Mouse (Mus musculus) cerebellum, adult 9-11 months (tissue): ENCODE data around the gene Stap1.

Experiments
- DNase-seq: peaks from one replicate; pipeline ENCODE4 v3.0.0; 2022

Gene Stap1

DNA sequence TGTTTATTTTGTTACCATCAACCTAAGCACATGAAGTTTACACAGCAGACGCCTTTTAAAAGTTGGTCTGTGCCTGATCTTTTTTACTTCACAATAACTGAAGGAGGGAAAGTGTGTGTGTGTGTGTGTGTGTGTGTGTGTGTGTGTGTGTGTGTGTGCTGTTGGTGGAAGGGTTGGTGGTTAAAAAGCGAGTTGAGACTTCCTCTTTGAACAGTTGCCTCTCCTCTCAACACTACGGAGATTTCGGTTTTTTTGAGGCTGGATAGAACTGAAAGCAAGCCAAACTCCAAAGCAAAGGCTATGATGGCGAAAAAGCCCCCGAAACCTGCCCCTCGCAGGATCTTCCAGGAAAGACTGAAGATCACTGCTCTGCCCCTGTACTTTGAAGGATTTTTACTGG is at the start of gene Stap1:
Gene Stap1 (plus strand): TSS at position 209 of the 400 bp plus-strand sequence.
- no peak for DNase-seq

GRCm38 (mm10) chr5:86029820-86030219 is 41.7 kb upstream of the Stap1 start:
- DNase-seq = peak; percentile 39

GRCm38 (mm10) chr5:86063501-86063900 is 8.0 kb upstream of the Stap1 start:
- no peak for DNase-seq

DNA sequence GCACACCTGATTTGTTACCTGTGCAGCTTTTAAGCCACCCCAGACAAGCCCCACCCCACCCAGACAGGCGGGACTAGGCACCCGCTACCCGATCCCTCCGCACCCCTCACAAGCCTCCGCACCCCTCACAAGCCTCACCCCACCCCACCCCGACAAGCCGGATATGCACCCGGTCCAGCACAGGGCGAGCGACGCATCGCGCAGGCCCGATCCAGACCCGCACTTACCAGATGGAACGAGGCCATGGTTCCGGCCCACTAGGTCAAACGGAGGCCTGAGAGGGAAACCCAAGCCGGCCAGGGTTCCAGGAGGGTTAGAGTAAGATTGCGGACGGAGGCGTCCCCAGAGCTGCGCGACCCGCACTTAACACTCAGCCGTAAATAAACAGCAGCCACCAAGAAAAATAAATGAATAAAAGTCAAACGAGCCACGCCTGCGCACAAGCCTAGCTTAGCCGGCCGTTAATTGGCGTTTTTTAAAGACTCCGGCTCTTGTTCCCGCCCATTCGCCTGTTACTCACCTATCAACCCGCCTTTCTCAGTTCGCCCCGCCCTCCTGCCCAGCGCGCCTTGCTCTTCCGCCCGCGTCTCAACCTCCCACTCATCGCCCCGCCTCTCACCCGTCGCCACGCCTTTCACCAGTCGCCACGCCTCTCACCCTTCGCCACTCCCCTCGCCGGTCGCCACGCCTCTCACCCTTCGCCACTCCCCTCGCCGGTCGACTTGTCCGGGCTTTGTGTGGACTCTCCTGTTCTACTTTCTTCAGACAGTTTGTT is 6.3 kb upstream of the Stap1 start, which contains the start of gene Cenpc1:
Gene Cenpc1 (minus strand): TSS at position 483 of the 775 bp plus-strand sequence.
- peak; percentile 96 for DNase-seq

- DNase-seq = no peak
These were observed 5.5 kb upstream of the Stap1 start for GRCm38 (mm10) chr5:86065876-86066550.

DNA sequence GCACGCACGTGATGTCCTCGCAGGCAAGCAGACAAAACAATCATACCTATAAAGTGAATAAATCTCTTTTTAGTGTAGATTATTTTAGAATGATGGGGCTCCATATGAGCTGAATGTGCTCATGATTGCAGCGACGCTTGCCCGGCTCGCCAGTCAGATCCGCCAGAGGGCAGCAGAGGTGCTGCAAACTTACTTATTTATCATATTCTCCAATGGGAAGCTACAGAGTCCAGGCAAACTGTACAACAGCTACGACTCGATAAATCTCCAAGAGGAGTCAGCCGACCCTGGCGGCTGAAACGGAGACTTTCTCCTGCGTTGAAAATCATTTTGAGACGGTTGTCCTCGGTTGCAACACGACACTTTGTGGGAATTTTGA is 5.0 kb upstream of the Stap1 start:
- peak; percentile 79 for DNase-seq

GRCm38 (mm10) chr5:86068451-86068850 is 3.1 kb upstream of the Stap1 start:
- no peak for DNase-seq

DNA sequence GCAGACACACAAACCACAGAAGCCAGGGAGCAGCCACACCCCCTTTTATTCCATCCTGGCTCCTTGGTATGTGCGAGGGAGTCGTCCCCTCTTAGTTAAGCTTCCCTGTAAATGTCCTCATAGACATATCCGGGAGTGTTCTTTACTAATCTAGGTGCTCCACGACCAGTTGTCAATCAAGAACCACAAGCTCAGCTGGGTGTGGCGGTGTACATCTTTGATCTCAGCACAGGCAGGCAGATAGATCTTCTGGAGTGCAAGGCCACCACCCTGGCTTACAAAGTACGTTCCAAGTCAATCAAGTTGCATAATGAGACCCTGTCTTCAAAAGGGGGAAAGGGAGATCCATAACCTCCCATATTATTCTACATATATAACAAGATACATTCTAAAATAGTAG is 2.4 kb upstream of the Stap1 start:
- DNase-seq = no peak

GRCm38 (mm10) chr5:86072756-86073386 is 1.3 kb downstream of the Stap1 start:
- DNase-seq = no peak

DNA sequence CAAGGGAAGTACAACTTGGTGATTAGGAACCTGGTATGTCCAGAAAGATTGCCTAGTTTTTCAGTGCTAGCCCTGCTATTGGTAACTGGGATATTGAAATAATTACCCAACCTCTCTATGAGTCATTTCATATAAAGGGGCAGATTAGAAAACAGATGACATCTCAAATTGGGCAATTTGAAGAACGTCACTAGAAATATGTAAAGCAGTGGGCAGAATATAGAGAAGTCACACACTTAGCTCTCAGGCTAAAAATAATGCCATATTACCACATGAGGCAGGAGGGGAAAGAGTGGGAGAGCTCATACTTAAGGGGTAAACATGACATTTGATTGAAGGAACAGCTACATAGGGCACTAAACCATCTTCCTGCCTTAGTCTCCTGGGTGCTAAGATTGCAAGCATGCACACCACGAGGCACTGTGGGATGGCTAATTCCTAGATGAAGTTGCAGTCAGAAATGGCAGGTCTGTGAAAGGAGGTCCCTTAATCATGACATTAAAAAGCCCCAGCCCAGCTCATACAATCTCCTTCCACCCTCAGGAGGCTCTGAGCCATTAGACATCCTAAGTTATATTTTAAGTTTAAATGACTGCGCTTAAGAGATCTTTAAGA is 7.3 kb downstream of the Stap1 start:
- DNase-seq = no peak

GRCm38 (mm10) chr5:86083987-86084386 is 12.4 kb downstream of the Stap1 start:
- DNase-seq = no peak

DNA sequence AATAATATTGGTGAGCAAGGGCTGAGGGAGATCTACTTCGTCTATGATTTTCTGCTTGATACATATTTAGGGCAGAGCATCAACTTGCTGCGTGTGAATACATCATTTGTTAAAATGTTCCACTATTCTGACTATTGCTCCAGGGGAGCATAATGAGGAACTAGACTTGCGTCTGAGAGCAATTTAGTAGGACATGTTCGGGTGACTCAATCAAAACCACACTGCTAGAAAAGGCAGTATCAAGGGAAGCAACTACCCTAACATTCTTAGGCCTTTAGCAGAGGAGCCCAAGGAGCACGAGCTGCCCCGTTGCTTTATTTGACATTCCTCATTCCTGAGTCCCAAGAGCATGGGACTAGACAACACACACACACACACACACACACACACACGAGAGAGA is 13.4 kb downstream of the Stap1 start:
- DNase-seq = no peak

GRCm38 (mm10) chr5:86086751-86087150 is 15.2 kb downstream of the Stap1 start:
- DNase-seq = no peak

DNA sequence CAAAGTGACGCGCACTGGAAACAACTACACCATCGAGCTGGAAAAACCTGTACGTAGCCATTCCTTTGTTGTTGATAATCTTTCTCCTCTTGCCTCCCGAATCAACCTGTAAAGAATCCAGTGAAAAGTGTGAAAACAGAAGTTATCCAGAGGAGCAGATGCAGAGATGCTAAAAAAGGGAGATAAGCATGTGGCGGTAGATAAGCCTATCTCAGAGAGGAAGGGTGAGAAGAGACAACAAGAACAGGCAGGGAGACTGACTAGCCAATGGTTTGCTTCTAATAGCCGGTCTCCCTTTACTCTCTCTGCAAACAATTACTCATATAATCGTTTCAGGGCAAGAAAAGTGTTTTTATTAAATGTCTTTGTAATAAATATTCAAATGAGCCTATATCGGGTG is 23.2 kb downstream of the Stap1 start:
- no peak for DNase-seq

GRCm38 (mm10) chr5:86098988-86099387 is 27.4 kb downstream of the Stap1 start:
- no peak for DNase-seq

DNA sequence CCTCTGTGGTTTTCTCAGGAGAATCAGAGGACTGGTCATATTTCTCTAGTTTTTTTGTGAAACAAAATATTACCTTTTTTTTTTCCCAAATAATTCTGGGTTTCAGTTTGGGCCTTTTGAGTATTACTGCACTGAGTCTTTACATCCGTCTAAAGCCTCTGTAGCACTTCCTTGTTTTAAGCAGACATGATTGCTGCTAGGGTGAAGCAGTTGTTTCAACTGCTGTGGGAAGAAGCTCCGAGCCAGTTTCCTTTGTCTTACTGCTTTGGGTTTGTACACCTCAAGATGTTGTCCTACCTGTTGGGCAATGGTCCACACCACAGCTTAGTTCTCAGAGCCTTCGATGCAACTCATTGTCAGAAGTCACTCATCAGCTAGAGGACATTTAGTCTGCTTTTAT is 29.1 kb downstream of the Stap1 start:
- DNase-seq = no peak

DNA sequence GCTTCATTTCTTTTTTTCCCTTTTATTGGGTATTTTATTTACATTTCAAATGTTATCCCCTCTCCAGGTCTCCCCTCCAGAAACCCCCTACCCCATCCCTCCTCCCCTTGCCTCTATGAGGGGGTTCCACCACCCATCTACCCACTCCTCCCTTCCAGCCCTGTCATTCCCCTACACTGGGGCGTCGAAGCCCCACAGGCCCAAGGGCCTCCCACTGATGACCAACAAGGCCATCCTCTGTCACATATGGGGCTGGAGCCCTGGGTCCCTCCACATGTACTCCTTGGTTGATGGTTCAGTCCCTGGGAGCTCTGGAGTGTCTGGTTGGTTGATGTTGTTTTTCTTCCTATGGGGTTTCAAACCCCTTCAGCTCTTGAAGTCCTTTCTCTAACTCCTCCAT is 30.6 kb downstream of the Stap1 start:
- DNase-seq = no peak

DNA sequence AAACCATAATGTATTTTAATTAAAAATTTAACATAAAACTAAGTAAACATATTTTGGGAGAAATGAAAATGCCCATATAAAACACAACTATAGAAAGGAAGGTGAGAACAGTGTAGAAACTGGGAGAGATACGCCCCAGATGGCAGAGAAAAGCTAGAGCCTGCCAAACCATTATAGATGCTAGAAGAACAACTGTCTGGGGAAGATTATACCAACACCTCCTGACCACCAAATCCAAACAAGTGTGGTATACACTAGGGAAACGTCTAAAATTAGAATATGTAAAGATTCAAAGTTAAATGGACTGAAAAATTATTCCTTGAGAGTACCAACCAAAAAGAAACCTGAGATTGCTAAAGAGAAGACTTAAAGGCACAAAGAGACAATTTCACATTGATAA is 35.1 kb downstream of the Stap1 start:
- DNase-seq = no peak

DNA sequence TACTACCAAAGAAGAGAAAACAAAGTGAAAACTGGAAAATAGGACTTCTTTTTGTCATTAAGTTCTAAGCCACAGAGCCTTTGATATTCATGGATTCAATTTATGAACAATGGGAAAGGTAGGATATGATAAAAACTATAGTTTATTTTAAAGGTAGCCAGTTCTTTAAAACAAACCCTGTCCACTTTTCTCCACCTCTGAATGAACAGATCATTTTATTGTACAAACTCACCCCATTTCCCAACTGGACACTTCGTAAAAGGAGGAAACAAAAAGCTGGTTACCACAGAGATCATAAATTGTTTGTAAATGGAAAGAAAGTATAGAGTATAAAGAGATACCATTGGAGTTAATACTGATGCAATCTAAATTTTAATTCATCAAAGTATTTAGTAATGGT is 39.5 kb downstream of the Stap1 start:
- no peak for DNase-seq

GRCm38 (mm10) chr5:86113037-86113436 is 41.5 kb downstream of the Stap1 start:
- DNase-seq = no peak

- DNase-seq = no peak
These were observed 42.5 kb downstream of the Stap1 start for GRCm38 (mm10) chr5:86113997-86114396.

GRCm38 (mm10) chr5:86118457-86119094 is 47.0 kb downstream of the Stap1 start:
- no peak for DNase-seq

GRCm38 (mm10) chr5:86128749-86129148 is 57.2 kb downstream of the Stap1 start:
- no peak for DNase-seq
